Mouse (Mus musculus) neural tube, embryonic 15.5 days (tissue): Measurements from ENCODE around the gene S100a4. TPM values are rescaled to one million over a fixed set of nuclear protein-coding genes. Genes with fewer than 3 reads are reported as not detected.

Source experiments
- ATAC-seq: fragments of 200-750 bp; cut with Nextera tagmentation; 2 replicates; pipeline ENCODE4 v1.8.0; 2017; ENCODE audit warnings: mild to moderate bottlenecking, moderate TSS enrichment, moderate library complexity; ENCODE audit not compliant: low FRiP score
- H3K27ac ChIP-seq: fragments of 300-500 bp; sonication (generic); replicated peaks from 2 replicates; pipeline ENCODE4 v1.5.1; 2015; ENCODE audit warnings: mild to moderate bottlenecking, inconsistent platforms
- H3K27me3 ChIP-seq: fragments of 300-500 bp; sonication (generic); replicated peaks from 2 replicates; pipeline ENCODE4 v1.6.1; 2015; ENCODE audit warnings: inconsistent platforms
- H3K36me3 ChIP-seq: fragments of 300-500 bp; sonication (generic); 2 replicates; pipeline ENCODE4 v1.6.1; 2015; ENCODE audit warnings: inconsistent platforms
- H3K4me1 ChIP-seq: fragments of 300-500 bp; sonication (generic); 2 replicates; pipeline ENCODE4 v1.6.1; 2015; ENCODE audit warnings: inconsistent platforms
- H3K4me2 ChIP-seq: fragments of 300-500 bp; sonication (generic); 2 replicates; pipeline ENCODE4 v1.6.1; 2015; ENCODE audit warnings: inconsistent platforms, mild to moderate bottlenecking, moderate library complexity
- H3K4me3 ChIP-seq: fragments of 300-500 bp; sonication (generic); replicated peaks from 2 replicates; pipeline ENCODE4 v1.5.1; 2015; ENCODE audit warnings: mild to moderate bottlenecking, inconsistent platforms
- H3K9ac ChIP-seq: fragments of 300-500 bp; sonication (generic); replicated peaks from 2 replicates; pipeline ENCODE4 v1.6.1; 2015; ENCODE audit warnings: mild to moderate bottlenecking, inconsistent platforms
- H3K9me3 ChIP-seq: fragments of 300-500 bp; sonication (generic); replicated peaks from 2 replicates; pipeline ENCODE4 v1.6.1; 2016; ENCODE audit warnings: inconsistent platforms
- WGBS: fragments of 180-500 bp; shearing (Covaris S2); methylation state at CpG from one replicate; pipeline ENCODE4 v1.1.7; 2015; ENCODE audit warnings: mixed read lengths; 5-methylcytosine and 5-hydroxymethylcytosine counted together
- polyA plus RNA-seq: library from polyadenylated mRNA; unstranded; fragments of >200 nt; fragmentation: Nextera tagmentation; extraction: Ambion mirVana; gene quantifications from 2 replicates; pipeline ENCODE4 v1.2.1, GENCODE M21; 2015

S100a4 gene
- polyA plus RNA-seq, 1 experiment from 2014 or later = 1.2 TPM

DNA sequence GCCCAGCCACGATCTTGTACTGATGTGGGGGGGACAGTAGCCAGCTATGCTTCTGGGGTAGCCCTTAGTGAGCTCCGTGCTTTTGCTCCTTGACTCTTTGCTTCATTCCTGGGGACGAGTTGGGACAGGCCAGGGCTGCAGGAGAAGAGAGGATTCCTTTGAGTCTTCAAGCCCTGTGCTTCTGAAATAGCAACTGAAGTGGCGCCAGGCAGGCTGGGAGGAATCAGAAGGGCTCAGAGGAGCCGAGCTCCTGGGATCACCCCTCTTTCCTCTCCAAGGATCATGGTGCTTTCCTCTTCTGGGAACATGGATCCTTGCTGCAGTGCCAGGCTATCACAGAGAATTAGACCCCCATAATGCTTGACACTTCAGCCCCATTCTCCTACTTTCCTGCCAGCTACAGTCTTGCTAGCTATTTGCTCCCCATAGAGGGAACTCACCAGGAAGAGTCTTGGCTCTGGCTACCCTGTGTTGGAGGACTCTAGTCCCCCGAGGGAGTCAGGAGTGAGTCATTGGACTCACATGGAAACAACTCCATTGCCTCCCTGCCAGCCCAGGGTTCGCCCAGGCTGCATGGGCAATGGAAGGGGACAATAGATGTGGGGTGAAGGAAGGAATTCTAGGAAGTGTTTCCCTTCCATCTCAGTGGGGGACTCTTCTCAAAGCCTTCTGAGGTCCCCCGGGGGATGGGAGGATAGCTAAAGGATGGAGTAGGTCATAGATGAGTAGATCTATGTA lies 2.9 kb upstream of the S100a4 start:
- Histone ChIP-seq H3K27ac (no peak overlapping the region), H3K36me3 (no peaks in the 10 kb centered on the region), H3K27me3 (no peaks in the 10 kb centered on the region), H3K9me3 (no peaks in the 10 kb centered on the region), H3K4me1 (peaks cover 5% of the 10 kb centered on the region; the same call in 1 of the 2 replicates), H3K9ac (no peak overlapping the region), H3K4me2 (no peak overlapping the region), H3K4me3 (no peak overlapping the region)
- WGBS = 84% methylated on average over 8 of the region's 8 CpGs
- no peak for ATAC-seq

DNA sequence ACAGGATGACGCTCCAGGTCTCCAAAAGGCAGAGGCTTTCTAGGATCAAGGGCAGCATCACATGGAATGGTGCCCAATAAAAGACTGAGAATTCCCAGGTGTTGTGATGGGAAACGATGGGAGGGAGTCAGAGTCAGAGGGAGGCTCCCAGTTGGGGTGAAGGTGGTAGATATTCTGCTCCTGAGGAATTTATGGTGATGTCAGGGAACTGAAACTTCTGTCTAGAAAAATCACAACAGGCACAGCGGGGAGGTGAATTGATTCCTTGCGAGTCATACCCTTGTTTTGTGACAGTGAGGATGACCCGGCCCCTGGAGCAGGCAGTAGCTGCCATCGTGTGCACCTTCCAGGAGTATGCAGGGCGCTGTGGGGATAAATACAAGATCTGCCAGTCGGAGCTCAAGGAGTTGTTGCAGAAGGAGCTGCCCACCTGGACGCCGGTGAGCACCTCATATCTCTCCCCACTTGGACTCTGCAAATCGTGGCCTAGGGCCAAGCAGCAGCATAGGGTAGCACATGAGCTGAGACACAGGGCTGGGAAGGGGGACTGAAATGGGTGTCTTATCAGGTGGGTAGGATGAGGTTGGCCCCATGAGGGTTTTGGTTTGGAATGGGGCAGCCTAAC lies 2.0 kb upstream of the S100a4 start, which contains the start of gene Gm42674:
Gene Gm42674 (plus strand): TSS at position 419 of the 625 bp plus-strand sequence.
- ATAC-seq = no peak
- 88% methylated on average over 11 of the region's 11 CpGs for whole genome bisulfite sequencing
- no peaks in the 10 kb centered on the region for H3K36me3 ChIP-seq

DNA sequence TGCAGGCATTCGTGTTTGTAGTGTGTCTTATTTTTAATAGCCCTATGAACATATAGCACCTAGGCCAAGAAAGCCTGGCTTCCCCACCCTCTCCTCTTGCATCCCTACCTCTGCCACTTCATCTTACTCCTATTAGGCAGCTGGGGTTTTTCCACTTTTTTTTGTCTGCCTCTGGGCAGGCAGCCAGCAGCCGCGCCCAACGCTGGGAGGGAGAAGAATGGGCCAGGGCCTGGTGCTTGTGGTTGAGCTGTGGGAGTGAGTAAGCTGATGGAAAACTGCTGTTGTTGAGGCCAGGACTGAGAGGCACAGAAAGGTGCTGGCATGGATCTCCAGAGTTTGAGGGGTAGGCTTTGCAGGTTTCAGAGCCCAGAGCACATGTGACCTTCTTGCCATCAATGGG lies 845 bp downstream of the S100a4 start:
- Histone ChIP-seq H3K27me3 (no peaks in the 10 kb centered on the region), H3K4me1 (peaks cover 5% of the 10 kb centered on the region; the same call in 1 of the 2 replicates), H3K27ac (no peak overlapping the region), H3K4me2 (no peak overlapping the region), H3K4me3 (no peak overlapping the region), H3K9me3 (no peaks in the 10 kb centered on the region), H3K36me3 (no peaks in the 10 kb centered on the region), H3K9ac (no peak overlapping the region)
- no peak for ATAC-seq
- 35% methylated on average over 4 of the region's 4 CpGs for WGBS

More for the DNA sequence above, 2.0 kb upstream of the S100a4 start, which contains the start of gene Gm42674:
- Histone ChIP-seq H3K4me3 (no peak within 1 kb of the TSS), H3K27me3 (no peaks in the 10 kb centered on the region), H3K27ac (no peak within 1 kb of the TSS), H3K4me1 (peaks cover 5% of the 10 kb centered on the region; the same call in 1 of the 2 replicates), H3K4me2 (no peak within 1 kb of the TSS), H3K9ac (no peak within 1 kb of the TSS), H3K9me3 (no peaks in the 10 kb centered on the region)

DNA sequence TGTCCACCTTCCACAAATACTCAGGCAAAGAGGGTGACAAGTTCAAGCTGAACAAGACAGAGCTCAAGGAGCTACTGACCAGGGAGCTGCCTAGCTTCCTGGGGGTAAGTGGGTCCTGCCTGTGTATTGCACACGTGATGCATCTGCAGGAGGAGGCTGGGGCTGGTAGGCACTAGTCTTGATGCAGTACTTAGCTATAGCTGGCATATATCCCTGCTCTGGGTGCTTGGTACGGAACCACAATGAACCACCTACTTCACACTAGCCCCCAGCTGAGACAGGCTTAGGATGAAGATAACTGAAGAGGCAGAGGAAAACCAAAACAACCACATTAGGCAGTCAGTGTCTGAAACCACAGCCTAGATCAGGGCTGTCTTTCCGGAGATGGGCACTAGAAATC lies 1.5 kb downstream of the S100a4 start:
- ATAC-seq = no peak
- Histone ChIP-seq H3K9ac (no peak overlapping the region), H3K27ac (no peak overlapping the region), H3K9me3 (no peaks in the 10 kb centered on the region), H3K36me3 (no peaks in the 10 kb centered on the region), H3K4me1 (peaks cover 5% of the 10 kb centered on the region; the same call in 1 of the 2 replicates), H3K4me3 (no peak overlapping the region), H3K4me2 (no peak overlapping the region), H3K27me3 (no peaks in the 10 kb centered on the region)
- 87% methylated on average over 3 of the region's 3 CpGs for WGBS

DNA sequence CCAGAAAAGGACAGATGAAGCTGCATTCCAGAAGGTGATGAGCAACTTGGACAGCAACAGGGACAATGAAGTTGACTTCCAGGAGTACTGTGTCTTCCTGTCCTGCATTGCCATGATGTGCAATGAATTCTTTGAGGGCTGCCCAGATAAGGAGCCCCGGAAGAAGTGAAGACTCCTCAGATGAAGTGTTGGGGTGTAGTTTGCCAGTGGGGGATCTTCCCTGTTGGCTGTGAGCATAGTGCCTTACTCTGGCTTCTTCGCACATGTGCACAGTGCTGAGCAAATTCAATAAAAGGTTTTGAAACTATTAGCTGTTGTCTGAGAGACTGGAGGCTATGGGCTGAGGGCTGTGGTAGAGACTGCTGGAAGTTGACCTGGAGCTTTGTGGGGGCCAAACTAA lies 2.2 kb downstream of the S100a4 start:
- H3K9me3 ChIP-seq = no peaks in the 10 kb centered on the region
- H3K4me1 ChIP-seq = peaks cover 5% of the 10 kb centered on the region; the same call in 1 of the 2 replicates
- H3K27ac ChIP-seq = no peak overlapping the region
- no peak overlapping the region for H3K4me3 ChIP-seq
- ATAC-seq = no peak
- H3K4me2 ChIP-seq = no peak overlapping the region
- H3K36me3 ChIP-seq = no peaks in the 10 kb centered on the region
- H3K27me3 ChIP-seq = no peaks in the 10 kb centered on the region
- H3K9ac ChIP-seq = no peak overlapping the region
- 88% methylated on average over 2 of the region's 2 CpGs for WGBS

DNA sequence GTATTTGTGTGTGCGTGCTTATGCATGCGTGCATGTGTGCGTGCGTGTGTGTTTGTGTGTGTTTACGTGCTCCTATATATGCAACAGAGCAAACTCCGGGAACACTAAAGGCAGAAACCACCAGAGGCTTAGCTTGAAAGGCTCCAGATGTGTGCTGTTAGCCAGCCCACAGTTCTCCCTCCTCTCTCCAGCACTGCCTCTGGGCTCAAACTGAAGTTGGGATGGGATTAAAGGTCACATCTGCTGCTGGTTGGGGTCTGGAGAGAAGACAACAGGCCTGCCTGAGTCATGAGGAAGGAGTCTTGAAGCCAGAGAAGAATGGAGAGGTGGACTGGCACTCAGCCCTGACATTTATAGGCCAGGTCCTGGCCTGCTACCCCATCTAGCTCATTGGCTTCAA lies 2.6 kb downstream of the S100a4 start:
- Histone ChIP-seq H3K27me3 (no peaks in the 10 kb centered on the region), H3K9me3 (no peaks in the 10 kb centered on the region), H3K9ac (no peak overlapping the region), H3K4me2 (no peak overlapping the region), H3K4me1 (peaks cover 5% of the 10 kb centered on the region; the same call in 1 of the 2 replicates), H3K27ac (no peak overlapping the region), H3K36me3 (no peaks in the 10 kb centered on the region), H3K4me3 (no peak overlapping the region)
- no peak for ATAC-seq
- 91% methylated on average over 6 of the region's 6 CpGs for WGBS

DNA sequence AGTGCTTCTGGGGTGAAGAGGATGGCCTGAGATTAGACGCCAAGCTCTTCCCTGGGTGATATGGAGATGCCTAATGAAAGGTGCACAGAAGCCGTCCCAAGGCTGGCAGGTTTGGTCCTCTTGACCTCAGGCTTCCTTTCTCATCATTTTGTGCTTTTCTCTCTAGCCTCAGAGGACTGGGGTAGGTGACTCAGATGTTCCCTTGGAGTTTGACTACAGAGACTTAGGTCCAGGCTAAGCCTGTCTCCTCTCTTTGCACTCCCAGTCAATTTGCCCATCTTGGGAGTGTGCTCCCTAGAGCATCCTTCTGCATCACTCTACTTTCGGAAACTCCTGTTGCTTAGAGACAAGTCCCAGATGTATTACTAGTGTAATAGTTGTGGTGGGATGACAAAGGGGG lies 3.8 kb downstream of the S100a4 start:
- Histone ChIP-seq H3K4me3 (no peak overlapping the region), H3K4me1 (peaks cover 5% of the 10 kb centered on the region; the same call in 1 of the 2 replicates), H3K4me2 (no peak overlapping the region), H3K27ac (no peak overlapping the region), H3K9me3 (no peaks in the 10 kb centered on the region), H3K36me3 (no peaks in the 10 kb centered on the region), H3K9ac (no peak overlapping the region), H3K27me3 (no peaks in the 10 kb centered on the region)
- 85% methylated on average over 3 of the region's 3 CpGs for WGBS
- ATAC-seq = no peak

DNA sequence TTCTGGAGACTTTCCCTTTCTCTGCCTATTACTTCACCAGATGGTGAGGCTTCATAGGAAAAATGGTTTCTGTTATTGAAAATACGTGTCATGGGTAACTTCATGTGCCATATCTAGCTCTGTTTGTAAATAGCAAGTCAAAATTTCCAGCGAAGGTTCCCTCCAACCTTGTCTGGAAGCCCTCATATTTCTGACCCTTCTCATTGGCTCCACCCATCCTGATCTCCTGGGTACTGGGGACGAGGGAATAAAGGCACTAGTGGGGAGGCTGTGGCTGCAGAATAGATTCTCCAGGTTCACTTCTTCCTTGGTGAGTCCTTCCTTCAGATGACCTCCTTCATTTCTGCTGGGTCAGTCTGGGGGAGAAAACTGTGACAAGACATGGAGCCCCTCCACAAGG lies 4.7 kb downstream of the S100a4 start, which contains the start of gene S100a5:
Gene S100a5 (plus strand): TSS at position 301 of the 400 bp plus-strand sequence.
- 64% methylated on average over 3 of the region's 3 CpGs for WGBS
- Histone ChIP-seq H3K27me3 (peaks cover under 1% of the 10 kb centered on the region; the same call in 1 of the 2 replicates), H3K27ac (no peak within 1 kb of the TSS), H3K9me3 (no peaks in the 10 kb centered on the region), H3K4me2 (no peak within 1 kb of the TSS), H3K36me3 (no peaks in the 10 kb centered on the region), H3K4me1 (peaks cover 10% of the 10 kb centered on the region), H3K9ac (no peak within 1 kb of the TSS), H3K4me3 (no peak within 1 kb of the TSS)
- ATAC-seq = no peak

DNA sequence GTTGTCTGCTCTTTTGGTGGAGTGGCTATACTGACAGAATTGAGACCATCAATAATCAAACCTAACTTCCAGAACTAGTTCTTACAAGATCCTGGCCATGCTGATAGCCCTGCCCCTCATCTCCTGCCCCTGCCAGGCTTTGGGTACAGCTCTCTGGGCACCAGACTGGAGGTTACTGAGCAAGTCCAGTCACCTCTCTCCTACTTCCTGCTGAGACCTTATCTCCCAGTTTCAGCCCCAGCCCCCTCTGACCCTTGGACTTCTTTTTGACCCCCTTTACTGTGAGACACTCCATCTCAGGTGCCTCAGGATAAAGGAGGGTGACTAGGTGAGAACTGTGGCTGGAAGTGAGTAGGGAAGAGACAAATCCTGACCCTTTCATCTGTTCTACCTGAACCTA lies 5.5 kb downstream of the S100a4 start:
- peaks cover 10% of the 10 kb centered on the region for H3K4me1 ChIP-seq
- no peak for ATAC-seq
- no peak overlapping the region for H3K4me3 ChIP-seq
- no peaks in the 10 kb centered on the region for H3K9me3 ChIP-seq
- H3K9ac ChIP-seq = no peak overlapping the region
- H3K36me3 ChIP-seq = no peaks in the 10 kb centered on the region
- no peak overlapping the region for H3K4me2 ChIP-seq
- H3K27me3 ChIP-seq = peaks cover 5% of the 10 kb centered on the region; the same call in 1 of the 2 replicates
- H3K27ac ChIP-seq = no peak overlapping the region

DNA sequence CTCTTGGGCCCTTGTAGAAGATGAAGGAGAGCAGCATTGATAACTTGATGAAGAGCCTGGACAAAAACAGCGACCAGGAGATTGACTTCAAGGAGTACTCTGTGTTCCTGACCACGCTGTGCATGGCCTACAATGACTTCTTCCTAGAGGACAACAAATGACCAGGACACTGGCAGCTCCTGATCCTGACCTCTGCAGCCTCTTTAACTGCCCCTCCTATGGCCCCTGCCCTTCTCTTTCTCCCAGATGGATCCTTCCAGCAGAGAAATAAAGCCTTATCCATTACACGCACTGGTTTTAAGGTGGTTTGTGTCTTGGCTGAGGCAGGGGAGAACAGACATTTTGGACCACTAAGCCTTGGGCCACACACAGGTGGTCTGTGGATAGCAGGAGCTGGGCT lies 7.9 kb downstream of the S100a4 start:
- H3K4me3 ChIP-seq = no peak overlapping the region
- H3K36me3 ChIP-seq = no peaks in the 10 kb centered on the region
- no peak for ATAC-seq
- no peak overlapping the region for H3K4me2 ChIP-seq
- H3K27ac ChIP-seq = no peak overlapping the region
- H3K9ac ChIP-seq = no peak overlapping the region
- H3K4me1 ChIP-seq = peaks cover 5% of the 10 kb centered on the region
- 92% methylated on average over 3 of the region's 3 CpGs for WGBS
- H3K9me3 ChIP-seq = no peaks in the 10 kb centered on the region
- H3K27me3 ChIP-seq = peaks cover 5% of the 10 kb centered on the region; the same call in 1 of the 2 replicates

DNA sequence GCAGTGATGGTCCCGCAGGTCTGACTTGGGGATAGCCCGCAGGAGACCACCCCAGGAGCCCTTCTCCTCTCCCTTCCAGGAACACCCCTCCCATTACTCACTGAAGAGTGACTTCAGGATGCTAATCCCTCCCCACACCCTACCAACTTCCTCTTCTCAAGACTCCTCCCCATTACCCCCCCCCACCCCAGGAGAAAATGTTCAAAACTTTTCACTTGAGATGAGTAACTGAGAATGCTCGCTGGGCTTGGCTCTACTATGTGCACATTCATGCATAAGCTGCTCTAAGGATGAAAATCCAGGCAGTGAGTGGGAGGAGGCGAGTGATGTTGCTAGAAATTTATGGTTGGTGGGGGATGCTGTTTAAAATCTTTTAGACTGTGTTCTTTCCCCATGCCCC lies 8.5 kb downstream of the S100a4 start:
- Histone ChIP-seq H3K9ac (no peak overlapping the region), H3K27me3 (peaks cover 5% of the 10 kb centered on the region; the same call in 1 of the 2 replicates), H3K27ac (no peak overlapping the region), H3K36me3 (no peaks in the 10 kb centered on the region), H3K4me1 (peaks cover 5% of the 10 kb centered on the region), H3K4me2 (no peak overlapping the region), H3K9me3 (no peaks in the 10 kb centered on the region), H3K4me3 (no peak overlapping the region)
- ATAC-seq = no peak
- WGBS = 67% methylated on average over 4 of the region's 4 CpGs
